In the genomic region with DNA sequence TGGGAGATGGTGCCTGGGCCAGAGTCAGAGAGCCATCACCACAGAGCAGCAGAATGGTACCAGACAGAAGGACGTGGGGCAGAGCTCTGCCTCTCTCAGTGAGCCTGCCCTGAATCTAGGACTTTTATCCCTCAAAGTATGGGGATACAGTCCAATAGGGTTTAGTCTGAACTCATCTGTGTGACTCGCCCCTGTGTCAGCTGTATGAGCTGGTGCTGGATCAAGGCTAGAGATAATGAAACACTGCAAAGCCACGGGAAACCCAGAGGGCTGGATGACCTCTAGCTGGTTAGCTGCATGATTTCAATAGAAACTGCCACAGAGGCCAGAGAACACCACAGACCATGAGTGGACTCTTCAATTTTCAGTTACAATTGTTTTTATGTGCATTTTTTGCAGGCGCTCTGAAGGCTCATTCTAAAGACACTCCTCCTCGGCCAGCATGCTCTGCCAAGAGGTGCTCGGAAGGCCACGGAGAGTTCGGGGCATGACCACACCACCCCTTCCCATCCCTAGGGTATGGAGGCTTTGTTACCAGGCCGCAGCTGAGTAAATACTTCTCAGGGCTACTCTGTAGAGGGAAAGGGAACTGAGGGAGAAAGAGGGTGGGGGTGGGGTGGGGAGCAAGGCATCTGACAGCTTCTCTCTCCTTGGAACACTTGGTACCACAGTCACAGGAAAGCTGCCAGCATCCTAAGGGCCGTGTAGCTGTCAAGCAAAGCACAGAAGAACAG, we compare ENCODE assay signal across 8 mouse cellular contexts. TPM values are rescaled to one million over a fixed set of nuclear protein-coding genes. Genes with fewer than 3 reads are reported as not detected.
A peak's percentile ranks its signal among the peaks of the same experiment; 100 is the strongest.
DNase-seq lines count a peak whose midpoint lies in the region; ATAC-seq and TF ChIP-seq lines count a peak whose summit lies in the region.

No protein-coding gene starts in this region.

- TF ChIP-seq POLR2A in embryonic fibroblast, embryonic 13.5 days (IDR thresholded peaks at IDR 0.05; ENCODE audit: low read depth, low read length) = no peak

- no peak for ATAC-seq in forebrain, embryonic 15.5 days (replicated peaks)
- peak; percentile 94 for ATAC-seq in midbrain, embryonic 11.5 days (ENCODE audit: low FRiP score)
- ATAC-seq in erythroid progenitor cell, adult 5-6 weeks (replicated peaks; ENCODE audit: low FRiP score, poor library complexity, severe bottlenecking) = no peak

- no peak overlapping the region for H3K4me3 ChIP-seq in forebrain, embryonic 10.5 days
- no peak overlapping the region for H3K4me3 ChIP-seq in forebrain, embryonic 15.5 days
- H3K4me3 ChIP-seq in C2C12 (ENCODE audit: insufficient read depth, poor library complexity, severe bottlenecking) = no peak overlapping the region
- H3K4me3 ChIP-seq in embryonic fibroblast, embryonic 13.5 days (ENCODE audit: insufficient read depth, low read length) = no peak overlapping the region
- no peak overlapping the region for H3K4me3 ChIP-seq in midbrain, embryonic 11.5 days (ENCODE audit: low read depth, low read length)

- no peaks in the 10 kb centered on the region for H3K79me2 ChIP-seq in C2C12 (ENCODE audit: control insufficient read depth, insufficient read depth)

- H3K4me1 ChIP-seq in forebrain, embryonic 10.5 days = peaks cover 40% of the 10 kb centered on the region
- H3K4me1 ChIP-seq in forebrain, embryonic 15.5 days = peaks cover 7% of the 10 kb centered on the region; the same call in 1 of the 2 replicates
- peaks cover 3% of the 10 kb centered on the region for H3K4me1 ChIP-seq in embryonic fibroblast, embryonic 13.5 days (ENCODE audit: control insufficient read depth, insufficient read depth, low read length)
- H3K4me1 ChIP-seq in midbrain, embryonic 11.5 days (ENCODE audit: control insufficient read depth, insufficient read depth, low read length) = peaks cover 13% of the 10 kb centered on the region

- H3ac ChIP-seq in C2C12 (ENCODE audit: control insufficient read depth, insufficient read length, low read depth) = peak overlapping the region; percentile 50

- H3K27ac ChIP-seq in forebrain, embryonic 10.5 days = peak overlapping the region; percentile 74
- H3K27ac ChIP-seq in forebrain, embryonic 15.5 days (replicated peaks) = no peak overlapping the region; the same call in 1 of the 2 replicates
- peak overlapping the region; percentile 81 for H3K27ac ChIP-seq in embryonic fibroblast, embryonic 13.5 days (ENCODE audit: insufficient read depth, low read length)
- peak overlapping the region; percentile 58 for H3K27ac ChIP-seq in midbrain, embryonic 11.5 days (ENCODE audit: low read depth, low read length)

- TF ChIP-seq CTCF in C2C12 (IDR thresholded peaks at IDR 0.05; ENCODE audit: control insufficient read depth, insufficient read depth, insufficient read length) = no peak
- no peak for TF ChIP-seq CTCF in embryonic fibroblast, embryonic 13.5 days (IDR thresholded peaks at IDR 0.05; ENCODE audit: borderline replicate concordance, insufficient read depth, low read length)

- 52% methylated on average over 10 of the region's 10 CpGs for WGBS in forebrain, embryonic 10.5 days
- 52% methylated on average over 10 of the region's 10 CpGs for WGBS in forebrain, embryonic 15.5 days
- 27% methylated on average over 10 of the region's 10 CpGs for WGBS in midbrain, embryonic 11.5 days

- H3K9me3 ChIP-seq in forebrain, embryonic 10.5 days = no peaks in the 10 kb centered on the region
- H3K9me3 ChIP-seq in forebrain, embryonic 15.5 days = no peaks in the 10 kb centered on the region
- H3K9me3 ChIP-seq in midbrain, embryonic 11.5 days (ENCODE audit: control insufficient read depth, low read length) = no peaks in the 10 kb centered on the region

- DNase-seq in forebrain, embryonic 10.5 days (ENCODE audit: extremely low spot score, low spot score) = no peak
- DNase-seq in midbrain, embryonic 11.5 days (ENCODE audit: low spot score, missing footprints) = no peak
- no peak for DNase-seq in spleen, postnatal 4 days (ENCODE audit: low spot score in 2 of 2)
- DNase-seq in thymus, postnatal 10 days (ENCODE audit: low spot score in 2 of 2) = no peak

- no peak overlapping the region for H3K4me2 ChIP-seq in forebrain, embryonic 15.5 days (replicated peaks)
- H3K4me2 ChIP-seq in midbrain, embryonic 11.5 days = no peak overlapping the region

- H3K79me3 ChIP-seq in C2C12 (ENCODE audit: low read depth) = no peaks in the 10 kb centered on the region

- H3K9ac ChIP-seq in forebrain, embryonic 15.5 days (replicated peaks) = no peak overlapping the region; the same call in 1 of the 2 replicates
- H3K9ac ChIP-seq in midbrain, embryonic 11.5 days (ENCODE audit: low read length) = no peak overlapping the region

- H3K27me3 ChIP-seq in forebrain, embryonic 10.5 days (ENCODE audit: poor library complexity, severe bottlenecking) = no peaks in the 10 kb centered on the region
- no peaks in the 10 kb centered on the region for H3K27me3 ChIP-seq in forebrain, embryonic 15.5 days
- H3K27me3 ChIP-seq in C2C12 (ENCODE audit: control insufficient read depth, insufficient read depth, insufficient read length) = no peaks in the 10 kb centered on the region
- no peaks in the 10 kb centered on the region for H3K27me3 ChIP-seq in midbrain, embryonic 11.5 days (ENCODE audit: control insufficient read depth, insufficient read depth, low read length)

- peaks cover 11% of the 10 kb centered on the region for H3K36me3 ChIP-seq in forebrain, embryonic 10.5 days (replicated peaks)
- H3K36me3 ChIP-seq in forebrain, embryonic 15.5 days = no peaks in the 10 kb centered on the region
- H3K36me3 ChIP-seq in C2C12 (ENCODE audit: control insufficient read depth, insufficient read depth) = no peaks in the 10 kb centered on the region
- no peaks in the 10 kb centered on the region for H3K36me3 ChIP-seq in midbrain, embryonic 11.5 days (ENCODE audit: control insufficient read depth, insufficient read depth, low read length)

TF ChIP-seq in C2C12, 6 proteins besides CTCF, POLR2A, EP300 and RAD21:
- peak; percentile 86 for TF ChIP-seq MYOD1 (IDR thresholded peaks at IDR 0.05; ENCODE audit: control insufficient read depth, insufficient read length, low read depth)
- no peak for TF ChIP-seq MAX (IDR thresholded peaks at IDR 0.05)
- TF ChIP-seq FOSL1 (IDR thresholded peaks at IDR 0.05; ENCODE audit: insufficient read depth, low read length, poor library complexity, severe bottlenecking) = no peak
- no peak for TF ChIP-seq MYOG (IDR thresholded peaks at IDR 0.05; ENCODE audit: control insufficient read depth, extremely low read depth, insufficient read length)
- TF ChIP-seq USF1 (IDR thresholded peaks at IDR 0.05; ENCODE audit: low read depth) = no peak
- no peak for TF ChIP-seq CEBPB (IDR thresholded peaks at IDR 0.05; ENCODE audit: low read depth)

RNA-seq across cellular contexts. Expression of gene Arfgap2, which starts 48.0 kb away (rescaled TPM):
- 97.5 and 99.0 TPM in 2 replicates for polyA plus RNA-seq in forebrain, embryonic 10.5 days (2016; fragmentation: Nextera tagmentation; extraction: Ambion mirVana)
- polyA plus RNA-seq in forebrain, embryonic 15.5 days (2015; fragmentation: Nextera tagmentation; extraction: Ambion mirVana) = 78.0 and 79.0 TPM in 2 replicates
- 67.5 TPM for polyA plus RNA-seq in C2C12 (2012; fragmentation: generic; extraction: Trizol)
- polyA plus RNA-seq in embryonic fibroblast, embryonic 13.5 days (2011; ENCODE audit: insufficient read length, low read depth, missing spikeins) = 50.4 and 67.0 TPM in 2 replicates
- 85.7 and 86.6 TPM in 2 replicates for polyA plus RNA-seq in midbrain, embryonic 11.5 days (2014; fragmentation: Nextera tagmentation; extraction: Ambion mirVana)
- 27.2 and 31.7 TPM in 2 replicates for total RNA-seq in erythroid progenitor cell, adult 5-6 weeks (2015; ENCODE audit: low replicate concordance)
- 19.1 and 44.0 TPM in 2 replicates for total RNA-seq in erythroid progenitor cell, adult 5-6 weeks (2017; ENCODE audit: low replicate concordance)

RNA-seq across cellular contexts. Expression of gene Pacsin3, which starts 57.0 kb away (rescaled TPM):
- polyA plus RNA-seq in forebrain, embryonic 10.5 days (2016; fragmentation: Nextera tagmentation; extraction: Ambion mirVana) = 38.7 and 40.1 TPM in 2 replicates
- polyA plus RNA-seq in forebrain, embryonic 15.5 days (2015; fragmentation: Nextera tagmentation; extraction: Ambion mirVana) = 19.8 and 22.9 TPM in 2 replicates
- polyA plus RNA-seq in C2C12 (2012; fragmentation: generic; extraction: Trizol) = 19.0 TPM
- 22.0 and 25.5 TPM in 2 replicates for polyA plus RNA-seq in embryonic fibroblast, embryonic 13.5 days (2011; ENCODE audit: insufficient read length, low read depth, missing spikeins)
- polyA plus RNA-seq in midbrain, embryonic 11.5 days (2014; fragmentation: Nextera tagmentation; extraction: Ambion mirVana) = 20.9 and 24.3 TPM in 2 replicates
- total RNA-seq in erythroid progenitor cell, adult 5-6 weeks (2015; ENCODE audit: low replicate concordance) = not detected in 2 replicates
- total RNA-seq in erythroid progenitor cell, adult 5-6 weeks (2017; ENCODE audit: low replicate concordance) = not detected in 2 replicates
